Mouse (Mus musculus) E14TG2a.4 (cell line): Measurements from ENCODE around the gene Selenon.

Experiments
- H3K27me3 ChIP-seq: 2 replicates; pipeline ENCODE4 v1.6.1; 2014; ENCODE audit warnings: low read length, control low read depth; ENCODE audit not compliant: insufficient read depth
- H3K36me3 ChIP-seq: 2 replicates; pipeline ENCODE4 v1.6.1; 2014; ENCODE audit warnings: low read length, control low read depth; ENCODE audit not compliant: insufficient read depth
- H3K4me1 ChIP-seq: replicated peaks from 2 replicates; pipeline ENCODE4 v1.6.1; 2014; ENCODE audit warnings: low read depth, low read length, control low read depth
- H3K4me3 ChIP-seq: replicated peaks from 2 replicates; pipeline ENCODE4 v1.5.1; 2014; ENCODE audit warnings: mild to moderate bottlenecking, low read length
- H3K9me3 ChIP-seq: 2 replicates; pipeline ENCODE4 v1.6.1; 2014; ENCODE audit warnings: low read length, control low read depth
- CTCF ChIP-seq: conservative IDR thresholded peaks from 2 replicates; pipeline ENCODE4 v1.5.1; 2014; ENCODE audit warnings: low read length
- NANOG ChIP-seq: IDR thresholded peaks from 2 replicates; pipeline ENCODE4 v1.6.1; 2014; ENCODE audit warnings: borderline replicate concordance, low read length, mixed read lengths
- POU5F1 ChIP-seq: IDR thresholded peaks from 2 replicates; pipeline ENCODE4 v1.6.1; 2014; ENCODE audit warnings: low read length, borderline replicate concordance

Gene Selenon

GRCm38 (mm10) chr4:134542726-134543125 lies 9.2 kb downstream of the Selenon start:
- TF ChIP-seq CTCF: no peak
- no peak for TF ChIP-seq POU5F1
- TF ChIP-seq NANOG: no peak
- Histone ChIP-seq H3K36me3 (no peaks in the 10 kb centered on the region), H3K27me3 (peaks cover 18% of the 10 kb centered on the region), H3K4me1 (peaks cover 35% of the 10 kb centered on the region), H3K4me3 (no peak overlapping the region), H3K9me3 (no peaks in the 10 kb centered on the region)

- Histone ChIP-seq H3K4me1 (peaks cover 23% of the 10 kb centered on the region), H3K9me3 (no peaks in the 10 kb centered on the region)
These were observed 12.9 kb downstream of the Selenon start for GRCm38 (mm10) chr4:134538997-134539580.

GRCm38 (mm10) chr4:134535787-134536151 lies 16.2 kb downstream of the Selenon start:
- Histone ChIP-seq H3K9me3 (no peaks in the 10 kb centered on the region), H3K36me3 (peaks cover 21% of the 10 kb centered on the region)
- TF ChIP-seq CTCF: no peak
- TF ChIP-seq POU5F1: no peak
- TF ChIP-seq NANOG: no peak

More at GRCm38 (mm10) chr4:134538997-134539580, 12.9 kb downstream of the Selenon start:
- no peak for TF ChIP-seq NANOG
- no peak for TF ChIP-seq POU5F1
- no peak for TF ChIP-seq CTCF
- no peaks in the 10 kb centered on the region; the same call in 1 of the 2 replicates for H3K27me3 ChIP-seq
- H3K4me3 ChIP-seq: no peak overlapping the region
- H3K36me3 ChIP-seq: no peaks in the 10 kb centered on the region

GRCm38 (mm10) chr4:134534932-134535786 lies 16.8 kb downstream of the Selenon start, which contains the start of gene Mtfr1l:
Mtfr1l (minus strand) TSS chr4:134535387.
- H3K4me3 ChIP-seq: peak within 1 kb of the TSS; percentile 99
- H3K27me3 ChIP-seq: peaks cover 4% of the 10 kb centered on the region; the same call in 1 of the 2 replicates
- TF ChIP-seq CTCF (no peak), POU5F1 (no peak), NANOG (no peak)
- H3K4me1 ChIP-seq: peaks cover 35% of the 10 kb centered on the region
- H3K9me3 ChIP-seq: no peaks in the 10 kb centered on the region
- H3K36me3 ChIP-seq: peaks cover 27% of the 10 kb centered on the region

More at GRCm38 (mm10) chr4:134535787-134536151, 16.2 kb downstream of the Selenon start:
- Histone ChIP-seq H3K4me3 (peak overlapping the region; percentile 99), H3K27me3 (peaks cover 4% of the 10 kb centered on the region; the same call in 1 of the 2 replicates), H3K4me1 (peaks cover 36% of the 10 kb centered on the region)

- H3K27me3 ChIP-seq: peaks cover 4% of the 10 kb centered on the region; the same call in 1 of the 2 replicates
- H3K9me3 ChIP-seq: no peaks in the 10 kb centered on the region
- peak overlapping the region; percentile 99 for H3K4me3 ChIP-seq
- peaks cover 35% of the 10 kb centered on the region for H3K4me1 ChIP-seq
- TF ChIP-seq NANOG: no peak
- peaks cover 35% of the 10 kb centered on the region for H3K36me3 ChIP-seq
These were observed 17.7 kb downstream of the Selenon start for GRCm38 (mm10) chr4:134534124-134534886.

- H3K36me3 ChIP-seq: peaks cover 44% of the 10 kb centered on the region
- TF ChIP-seq NANOG: no peak
- TF ChIP-seq CTCF: no peak
- no peak for TF ChIP-seq POU5F1
These were observed 18.5 kb downstream of the Selenon start for GRCm38 (mm10) chr4:134533421-134533820.

GRCm38 (mm10) chr4:134532928-134533327 lies 19.0 kb downstream of the Selenon start:
- no peak for TF ChIP-seq CTCF
- no peak for TF ChIP-seq POU5F1
- no peak for TF ChIP-seq NANOG
- Histone ChIP-seq H3K27me3 (0 out of 2 replicates have a peak, but pooled peaks cover 4% of the 10 kb centered on the region), H3K9me3 (no peaks in the 10 kb centered on the region), H3K4me3 (no peak overlapping the region), H3K36me3 (peaks cover 49% of the 10 kb centered on the region), H3K4me1 (peaks cover 35% of the 10 kb centered on the region)

More at GRCm38 (mm10) chr4:134533421-134533820, 18.5 kb downstream of the Selenon start:
- Histone ChIP-seq H3K9me3 (no peaks in the 10 kb centered on the region), H3K27me3 (peaks cover 4% of the 10 kb centered on the region; the same call in 1 of the 2 replicates), H3K4me1 (peaks cover 35% of the 10 kb centered on the region), H3K4me3 (peak overlapping the region; percentile 99)

- Histone ChIP-seq H3K4me1 (peaks cover 43% of the 10 kb centered on the region), H3K4me3 (no peak overlapping the region), H3K27me3 (no peaks in the 10 kb centered on the region), H3K36me3 (peaks cover 93% of the 10 kb centered on the region), H3K9me3 (no peaks in the 10 kb centered on the region)
- TF ChIP-seq NANOG: no peak
- TF ChIP-seq POU5F1: no peak
- no peak for TF ChIP-seq CTCF
These were observed 25.7 kb downstream of the Selenon start for GRCm38 (mm10) chr4:134526220-134526619.
